Mouse (Mus musculus) limb, embryonic 14.5 days (tissue): ENCODE data around the gene Pcbp1. TPM values are rescaled to one million over a fixed set of nuclear protein-coding genes. Genes with fewer than 3 reads are reported as not detected.

Source experiments
- ATAC-seq: fragments of 200-750 bp; cut with Nextera tagmentation; 2 replicates; pipeline ENCODE4 v1.8.0; 2017; ENCODE audit warnings: low read depth, moderate number of reproducible peaks, moderate TSS enrichment; ENCODE audit not compliant: low FRiP score
- DNase-seq: peaks from one replicate; pipeline ENCODE4 v3.0.0-alpha.2; 2015; ENCODE audit warnings: low spot score
- H3K27ac ChIP-seq: fragments of 300-500 bp; sonication (generic); replicated peaks from 2 replicates; pipeline ENCODE4 v1.5.1; 2014; ENCODE audit warnings: low read depth, mild to moderate bottlenecking, low read length, moderate library complexity, mixed read lengths
- H3K27me3 ChIP-seq: fragments of 300-500 bp; sonication (generic); 2 replicates; pipeline ENCODE4 v1.6.1; 2014; ENCODE audit warnings: low read length, mixed read lengths; ENCODE audit not compliant: control insufficient read depth, insufficient read depth
- H3K36me3 ChIP-seq: fragments of 300-500 bp; sonication (generic); 2 replicates; pipeline ENCODE4 v1.6.1; 2014; ENCODE audit warnings: mild to moderate bottlenecking, low read length, moderate library complexity, mixed read lengths; ENCODE audit not compliant: control insufficient read depth, insufficient read depth
- H3K4me1 ChIP-seq: fragments of 300-500 bp; sonication (generic); 2 replicates; pipeline ENCODE4 v1.6.1; 2014; ENCODE audit warnings: antibody characterized with exemption, low read length, mixed read lengths; ENCODE audit not compliant: control insufficient read depth, insufficient read depth
- H3K4me2 ChIP-seq: fragments of 300-500 bp; sonication (generic); replicated peaks from 2 replicates; pipeline ENCODE4 v1.6.1; 2014; ENCODE audit warnings: low read depth, mild to moderate bottlenecking, low read length, moderate library complexity; ENCODE audit not compliant: severe bottlenecking
- H3K4me3 ChIP-seq: fragments of 300-500 bp; sonication (generic); replicated peaks from 2 replicates; pipeline ENCODE4 v1.5.1; 2014; ENCODE audit warnings: low read length
- H3K9ac ChIP-seq: fragments of 300-500 bp; sonication (generic); 2 replicates; pipeline ENCODE4 v1.6.1; 2014; ENCODE audit warnings: mild to moderate bottlenecking, low read depth, low read length, moderate library complexity; ENCODE audit not compliant: severe bottlenecking
- H3K9me3 ChIP-seq: fragments of 300-500 bp; sonication (generic); 2 replicates; pipeline ENCODE4 v1.6.1; 2016; ENCODE audit warnings: low read length; ENCODE audit not compliant: control insufficient read depth
- POLR2A ChIP-seq: fragments of 200-500 bp; IDR thresholded peaks from 2 replicates; pipeline ENCODE4 v1.8.0; 2012; ENCODE audit warnings: inconsistent platforms, mild to moderate bottlenecking, moderate library complexity, borderline replicate concordance; ENCODE audit not compliant: insufficient read depth, insufficient read length; ENCODE audit errors: extremely low read depth
- WGBS: fragments of 180-500 bp; shearing (Covaris S2); extraction: QIAGEN DNeasy Blood & Tissue Kit; methylation state at CpG from one replicate; pipeline ENCODE4 v1.1.7; 2014; 5-methylcytosine and 5-hydroxymethylcytosine counted together
- polyA plus RNA-seq, 2 experiments: library from polyadenylated mRNA; depleted of rRNA in 1 of 2; stranded (reverse) in 1 of 2; unstranded in 1 of 2; fragments of >200 nt; fragmentation: Nextera tagmentation in 1 of 2; extraction: Ambion mirVana in 1 of 2; gene quantifications; 2 replicates each; pipeline versions ENCODE4 v1.2.1 to v1.2.3; 2012 to 2014

Pcbp1 gene
- polyA plus RNA-seq, 2 experiments: 333 to 445 TPM

DNA sequence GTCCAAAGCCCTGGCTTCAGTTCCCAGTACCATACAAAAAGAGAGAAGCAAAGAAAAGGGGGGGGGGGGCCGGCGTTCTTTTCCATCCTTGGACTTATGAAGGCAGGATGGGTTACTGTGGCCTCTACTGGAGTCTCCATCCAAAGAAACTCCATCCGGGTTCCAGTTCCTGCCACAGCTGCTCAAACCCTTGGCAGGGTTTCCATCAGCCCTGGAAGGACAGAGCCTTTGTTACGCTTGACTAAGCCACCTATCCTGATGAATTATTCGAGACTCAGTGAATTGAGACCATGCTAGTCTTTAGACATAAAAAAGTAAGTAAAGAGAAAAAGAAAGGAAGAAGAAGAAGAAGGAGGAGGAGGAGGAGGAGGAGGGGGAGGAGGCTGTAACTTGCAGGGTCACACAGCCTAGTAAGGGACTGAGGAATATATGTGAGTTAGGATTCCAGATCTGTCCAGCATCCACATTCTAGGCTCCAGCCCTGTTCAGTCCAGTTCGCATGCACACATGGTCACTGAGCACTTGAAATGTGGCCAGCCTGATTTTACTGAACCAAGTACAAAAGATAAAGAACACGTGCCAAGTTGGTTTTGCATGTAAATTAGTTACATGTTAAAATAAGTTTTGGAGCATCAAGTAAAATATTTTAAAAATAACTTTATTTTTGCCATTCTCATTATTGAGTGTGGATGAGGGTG lies 40.0 kb downstream of the Pcbp1 start:
- Histone ChIP-seq H3K9ac (no peak overlapping the region), H3K9me3 (no peaks in the 10 kb centered on the region), H3K4me3 (no peak overlapping the region), H3K4me1 (peaks cover 15% of the 10 kb centered on the region), H3K36me3 (no peaks in the 10 kb centered on the region), H3K27ac (no peak overlapping the region), H3K4me2 (no peak overlapping the region), H3K27me3 (no peaks in the 10 kb centered on the region)
- no peak for TF ChIP-seq POLR2A
- ATAC-seq: no peak
- 88% methylated on average over 7 of the region's 7 CpGs for WGBS
- DNase-seq: no peak

DNA sequence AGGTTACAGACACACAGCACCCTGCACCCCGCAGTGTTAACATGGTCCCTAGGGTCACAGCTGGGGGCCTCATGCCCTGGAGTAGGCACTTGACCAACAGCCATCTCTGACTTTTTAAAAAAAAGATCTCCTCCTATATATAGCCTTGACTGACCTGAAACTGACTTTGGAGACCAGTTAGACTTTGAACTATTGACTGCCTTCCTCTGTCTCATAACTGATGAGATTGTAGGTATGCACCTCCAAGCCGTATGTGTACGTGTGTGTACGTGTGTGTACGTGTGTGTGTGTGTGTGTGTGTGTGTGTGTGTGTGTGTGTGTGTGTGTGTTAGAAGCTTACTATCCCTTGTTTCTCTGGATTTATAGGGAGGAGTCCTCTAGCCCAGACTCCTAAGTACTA lies 44.2 kb downstream of the Pcbp1 start:
- TF ChIP-seq POLR2A: no peak
- no peak overlapping the region for H3K9ac ChIP-seq
- H3K4me3 ChIP-seq: no peak overlapping the region
- H3K4me2 ChIP-seq: no peak overlapping the region
- DNase-seq: no peak
- H3K27ac ChIP-seq: 0 out of 2 replicates have a peak overlapping the region, but pooled peaks have one; percentile 94
- peaks cover 41% of the 10 kb centered on the region for H3K4me1 ChIP-seq
- 89% methylated on average over 5 of the region's 5 CpGs for WGBS
- no peaks in the 10 kb centered on the region for H3K9me3 ChIP-seq
- no peak for ATAC-seq
- H3K36me3 ChIP-seq: no peaks in the 10 kb centered on the region
- no peaks in the 10 kb centered on the region for H3K27me3 ChIP-seq

DNA sequence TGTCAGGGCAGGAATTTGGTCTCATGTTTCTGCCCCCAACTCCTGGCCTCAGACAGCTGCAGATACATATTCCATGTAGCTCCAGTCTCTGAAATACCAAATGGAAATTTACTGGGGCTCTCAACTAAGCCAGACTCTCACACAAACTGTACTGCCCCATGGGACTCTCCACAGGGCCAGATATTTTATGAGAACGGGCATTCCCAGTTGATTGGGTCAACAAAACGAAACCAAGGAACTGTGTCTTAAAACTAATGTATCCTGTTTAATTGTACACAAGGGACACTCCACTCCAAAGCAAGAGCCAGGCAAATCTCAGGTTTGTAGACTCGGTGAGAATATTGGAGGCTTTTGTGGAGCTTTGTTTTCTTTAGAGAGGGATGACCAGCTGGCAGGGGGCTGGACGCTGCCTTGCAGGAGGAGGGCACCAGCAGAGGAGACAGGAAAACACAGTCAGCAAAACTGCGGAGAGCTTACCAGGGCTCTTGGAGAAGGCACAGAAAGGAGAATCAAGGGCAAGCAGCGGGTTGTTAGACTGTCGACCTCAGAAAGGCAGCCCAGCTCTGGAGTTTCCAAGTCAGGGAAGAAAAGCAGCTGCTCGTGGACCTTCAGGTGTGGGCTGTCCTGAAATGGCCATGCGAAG lies 45.8 kb downstream of the Pcbp1 start:
- Histone ChIP-seq H3K4me2 (peak overlapping the region; percentile 44), H3K4me1 (peaks cover 41% of the 10 kb centered on the region), H3K9ac (peak overlapping the region; percentile 28), H3K9me3 (no peaks in the 10 kb centered on the region), H3K27ac (peak overlapping the region; percentile 94), H3K27me3 (no peaks in the 10 kb centered on the region), H3K4me3 (peak overlapping the region; percentile 19), H3K36me3 (no peaks in the 10 kb centered on the region)
- 18% methylated on average over 9 of the region's 9 CpGs for WGBS
- DNase-seq: peak; percentile 81
- ATAC-seq: peak; percentile 89
- no peak for TF ChIP-seq POLR2A

DNA sequence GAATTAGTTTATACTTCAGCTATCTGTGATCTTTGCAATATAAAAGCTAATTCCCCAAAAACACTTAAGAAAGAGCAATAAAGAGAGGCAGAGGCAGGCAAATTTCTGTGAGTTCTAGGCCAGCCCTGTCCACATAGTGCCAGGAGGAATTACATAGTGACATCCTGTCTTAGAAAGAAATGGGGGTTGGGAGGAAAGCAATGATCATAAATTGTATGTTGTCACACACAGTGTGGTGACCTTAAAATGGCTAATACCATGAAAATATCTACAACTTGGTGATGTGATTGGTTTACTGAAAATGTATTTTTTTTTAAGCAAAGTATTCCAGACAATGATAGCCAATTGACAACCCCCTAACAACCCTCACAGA lies 46.3 kb downstream of the Pcbp1 start:
- ATAC-seq: peak; percentile 58
- peak; percentile 32 for DNase-seq
- Histone ChIP-seq H3K4me1 (peaks cover 41% of the 10 kb centered on the region), H3K4me2 (peak overlapping the region; percentile 44; the same call in 1 of the 2 replicates), H3K9me3 (no peaks in the 10 kb centered on the region), H3K4me3 (no peak overlapping the region), H3K27ac (peak overlapping the region; percentile 94), H3K27me3 (no peaks in the 10 kb centered on the region), H3K9ac (no peak overlapping the region), H3K36me3 (no peaks in the 10 kb centered on the region)
- TF ChIP-seq POLR2A: no peak

DNA sequence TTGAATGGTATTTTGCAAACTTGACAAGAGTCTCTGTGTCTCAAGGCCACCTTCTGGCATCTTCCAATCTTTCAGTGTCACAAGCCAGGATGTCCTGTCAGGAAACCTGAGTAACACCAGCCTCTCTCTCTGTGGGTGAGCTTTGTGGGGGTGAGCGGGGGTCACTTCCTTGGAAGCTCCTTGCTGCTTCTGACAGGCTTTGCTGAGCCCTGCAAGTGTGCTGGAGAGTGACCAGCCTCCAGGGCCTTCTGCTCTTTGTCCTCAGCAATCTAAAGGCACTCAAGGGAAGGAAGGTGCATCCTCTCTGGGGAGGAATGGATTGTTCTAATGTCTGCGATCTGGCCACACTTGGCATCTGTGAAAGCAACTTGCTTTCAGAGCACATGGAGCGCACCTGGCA lies 46.8 kb downstream of the Pcbp1 start:
- H3K9me3 ChIP-seq: no peaks in the 10 kb centered on the region
- no peak for TF ChIP-seq POLR2A
- H3K27me3 ChIP-seq: no peaks in the 10 kb centered on the region
- H3K4me3 ChIP-seq: no peak overlapping the region
- H3K4me1 ChIP-seq: peaks cover 41% of the 10 kb centered on the region
- no peak overlapping the region for H3K9ac ChIP-seq
- ATAC-seq (no peak), DNase-seq (no peak)
- H3K4me2 ChIP-seq: no peak overlapping the region
- peak overlapping the region; percentile 94 for H3K27ac ChIP-seq
- 37% methylated on average over 3 of the region's 3 CpGs for WGBS
- H3K36me3 ChIP-seq: no peaks in the 10 kb centered on the region
